Mouse (Mus musculus): Measurements from ENCODE around the gene Cct5. TPM values are rescaled to one million over a fixed set of nuclear protein-coding genes. Genes with fewer than 3 reads are reported as not detected.

Cct5 gene
- polyA plus RNA-seq (2014; fragmentation: Nextera tagmentation; extraction: Ambion mirVana): 717 and 722 TPM in 2 replicates

GRCm38 (mm10) chr15:31601646-31602374 is at the start of gene Cct5, which contains the start of gene Fam173b:
Gene Cct5, minus strand, starts transcription at chr15:31601804.
Gene Fam173b, plus strand, starts transcription at chr15:31601852.
- no peaks in the 10 kb centered on the region for H3K27me3 ChIP-seq (ENCODE audit: control insufficient read depth, insufficient read depth, low read length)
- peak within 1 kb of the TSS; percentile 86 for H3K27ac ChIP-seq (ENCODE audit: low read depth, low read length)
- peak within 1 kb of the TSS; percentile 91 for H3K9ac ChIP-seq (ENCODE audit: low read length)
- ATAC-seq (ENCODE audit: insufficient read depth, low FRiP score, low TSS enrichment): peak; percentile 92
- peak within 1 kb of the TSS; percentile 83 for H3K4me3 ChIP-seq (ENCODE audit: low read depth, low read length)
- peak; percentile 99 for DNase-seq (ENCODE audit: low spot score)
- H3K36me3 ChIP-seq (ENCODE audit: control insufficient read depth, insufficient read depth, low read length): no peaks in the 10 kb centered on the region
- H3K9me3 ChIP-seq (ENCODE audit: control insufficient read depth, low read length): no peaks in the 10 kb centered on the region
- peaks cover 5% of the 10 kb centered on the region for H3K4me1 ChIP-seq (ENCODE audit: control insufficient read depth, insufficient read depth, low read length)
- under 1% methylated on average over 63 of the region's 63 CpGs for whole genome bisulfite sequencing
- H3K4me2 ChIP-seq (ENCODE audit: low read depth): peak within 1 kb of the TSS; percentile 93

GRCm38 (mm10) chr15:31650821-31651220 is 49.2 kb upstream of the Cct5 start:
- Histone ChIP-seq H3K4me1 (ENCODE audit: control insufficient read depth, insufficient read depth, low read length) (no peaks in the 10 kb centered on the region), H3K27ac (ENCODE audit: low read depth, low read length) (no peak overlapping the region), H3K9ac (ENCODE audit: low read length) (no peak overlapping the region), H3K4me3 (ENCODE audit: low read depth, low read length) (no peak overlapping the region), H3K36me3 (ENCODE audit: control insufficient read depth, insufficient read depth, low read length) (no peaks in the 10 kb centered on the region), H3K9me3 (ENCODE audit: control insufficient read depth, low read length) (no peaks in the 10 kb centered on the region), H3K4me2 (ENCODE audit: low read depth) (no peak overlapping the region), H3K27me3 (ENCODE audit: control insufficient read depth, insufficient read depth, low read length) (no peaks in the 10 kb centered on the region)
- no peak for ATAC-seq (ENCODE audit: insufficient read depth, low FRiP score, low TSS enrichment)
- 93% methylated on average over 7 of the region's 7 CpGs for WGBS
- no peak for DNase-seq (ENCODE audit: low spot score)

- no peak overlapping the region for H3K9ac ChIP-seq (ENCODE audit: low read length)
- no peak overlapping the region for H3K4me2 ChIP-seq (ENCODE audit: low read depth)
- no peaks in the 10 kb centered on the region for H3K9me3 ChIP-seq (ENCODE audit: control insufficient read depth, low read length)
- H3K36me3 ChIP-seq (ENCODE audit: control insufficient read depth, insufficient read depth, low read length): no peaks in the 10 kb centered on the region
- no peaks in the 10 kb centered on the region for H3K27me3 ChIP-seq (ENCODE audit: control insufficient read depth, insufficient read depth, low read length)
- no peak overlapping the region for H3K27ac ChIP-seq (ENCODE audit: low read depth, low read length)
- no peaks in the 10 kb centered on the region for H3K4me1 ChIP-seq (ENCODE audit: control insufficient read depth, insufficient read depth, low read length)
- no peak overlapping the region for H3K4me3 ChIP-seq (ENCODE audit: low read depth, low read length)
- WGBS: 94% methylated on average over 12 of the region's 12 CpGs
- ATAC-seq (ENCODE audit: insufficient read depth, low FRiP score, low TSS enrichment): no peak
- DNase-seq (ENCODE audit: low spot score): no peak
Measured at GRCm38 (mm10) chr15:31649691-31650090, 48.1 kb upstream of the Cct5 start.

- Histone ChIP-seq H3K4me3 (ENCODE audit: low read depth, low read length) (no peak overlapping the region), H3K36me3 (ENCODE audit: control insufficient read depth, insufficient read depth, low read length) (no peaks in the 10 kb centered on the region), H3K4me2 (ENCODE audit: low read depth) (no peak overlapping the region), H3K9me3 (ENCODE audit: control insufficient read depth, low read length) (no peaks in the 10 kb centered on the region), H3K27ac (ENCODE audit: low read depth, low read length) (no peak overlapping the region), H3K9ac (ENCODE audit: low read length) (no peak overlapping the region), H3K27me3 (ENCODE audit: control insufficient read depth, insufficient read depth, low read length) (no peaks in the 10 kb centered on the region), H3K4me1 (ENCODE audit: control insufficient read depth, insufficient read depth, low read length) (no peaks in the 10 kb centered on the region)
- no peak for DNase-seq (ENCODE audit: low spot score)
- ATAC-seq (ENCODE audit: insufficient read depth, low FRiP score, low TSS enrichment): no peak
- 86% methylated on average over 8 of the region's 8 CpGs for WGBS
Measured at GRCm38 (mm10) chr15:31647851-31648569, 46.4 kb upstream of the Cct5 start.

GRCm38 (mm10) chr15:31647225-31647624 is 45.6 kb upstream of the Cct5 start:
- no peak overlapping the region for H3K9ac ChIP-seq (ENCODE audit: low read length)
- no peaks in the 10 kb centered on the region for H3K27me3 ChIP-seq (ENCODE audit: control insufficient read depth, insufficient read depth, low read length)
- no peak overlapping the region for H3K4me2 ChIP-seq (ENCODE audit: low read depth)
- H3K27ac ChIP-seq (ENCODE audit: low read depth, low read length): no peak overlapping the region
- no peak overlapping the region for H3K4me3 ChIP-seq (ENCODE audit: low read depth, low read length)
- DNase-seq (ENCODE audit: low spot score) (no peak), ATAC-seq (ENCODE audit: insufficient read depth, low FRiP score, low TSS enrichment) (no peak)
- H3K4me1 ChIP-seq (ENCODE audit: control insufficient read depth, insufficient read depth, low read length): no peaks in the 10 kb centered on the region
- no peaks in the 10 kb centered on the region for H3K9me3 ChIP-seq (ENCODE audit: control insufficient read depth, low read length)
- WGBS: 90% methylated on average over 6 of the region's 6 CpGs
- H3K36me3 ChIP-seq (ENCODE audit: control insufficient read depth, insufficient read depth, low read length): no peaks in the 10 kb centered on the region

- Histone ChIP-seq H3K27ac (ENCODE audit: low read depth, low read length) (no peak overlapping the region), H3K4me1 (ENCODE audit: control insufficient read depth, insufficient read depth, low read length) (no peaks in the 10 kb centered on the region), H3K27me3 (ENCODE audit: control insufficient read depth, insufficient read depth, low read length) (no peaks in the 10 kb centered on the region), H3K9me3 (ENCODE audit: control insufficient read depth, low read length) (no peaks in the 10 kb centered on the region), H3K36me3 (ENCODE audit: control insufficient read depth, insufficient read depth, low read length) (no peaks in the 10 kb centered on the region), H3K4me2 (ENCODE audit: low read depth) (no peak overlapping the region), H3K4me3 (ENCODE audit: low read depth, low read length) (no peak overlapping the region), H3K9ac (ENCODE audit: low read length) (no peak overlapping the region)
- ATAC-seq (ENCODE audit: insufficient read depth, low FRiP score, low TSS enrichment): no peak
- DNase-seq (ENCODE audit: low spot score): no peak
- 90% methylated on average over 9 of the region's 9 CpGs for WGBS
Measured at GRCm38 (mm10) chr15:31636091-31636595, 34.5 kb upstream of the Cct5 start.

- Histone ChIP-seq H3K4me2 (ENCODE audit: low read depth) (no peak overlapping the region), H3K27ac (ENCODE audit: low read depth, low read length) (no peak overlapping the region), H3K4me3 (ENCODE audit: low read depth, low read length) (no peak overlapping the region), H3K9ac (ENCODE audit: low read length) (no peak overlapping the region), H3K27me3 (ENCODE audit: control insufficient read depth, insufficient read depth, low read length) (no peaks in the 10 kb centered on the region), H3K36me3 (ENCODE audit: control insufficient read depth, insufficient read depth, low read length) (no peaks in the 10 kb centered on the region), H3K4me1 (ENCODE audit: control insufficient read depth, insufficient read depth, low read length) (no peaks in the 10 kb centered on the region), H3K9me3 (ENCODE audit: control insufficient read depth, low read length) (no peaks in the 10 kb centered on the region)
- ATAC-seq (ENCODE audit: insufficient read depth, low FRiP score, low TSS enrichment) (no peak), DNase-seq (ENCODE audit: low spot score) (no peak)
- 90% methylated on average over 6 of the region's 6 CpGs for WGBS
Measured at GRCm38 (mm10) chr15:31634582-31634981, 33.0 kb upstream of the Cct5 start.

- Histone ChIP-seq H3K27ac (ENCODE audit: low read depth, low read length) (no peak overlapping the region), H3K9ac (ENCODE audit: low read length) (no peak overlapping the region), H3K4me3 (ENCODE audit: low read depth, low read length) (no peak overlapping the region), H3K9me3 (ENCODE audit: control insufficient read depth, low read length) (no peaks in the 10 kb centered on the region), H3K4me2 (ENCODE audit: low read depth) (no peak overlapping the region), H3K36me3 (ENCODE audit: control insufficient read depth, insufficient read depth, low read length) (no peaks in the 10 kb centered on the region), H3K4me1 (ENCODE audit: control insufficient read depth, insufficient read depth, low read length) (no peaks in the 10 kb centered on the region), H3K27me3 (ENCODE audit: control insufficient read depth, insufficient read depth, low read length) (no peaks in the 10 kb centered on the region)
- DNase-seq (ENCODE audit: low spot score) (no peak), ATAC-seq (ENCODE audit: insufficient read depth, low FRiP score, low TSS enrichment) (no peak)
- WGBS: 91% methylated on average over 4 of the region's 4 CpGs
Measured at GRCm38 (mm10) chr15:31632478-31632877, 30.9 kb upstream of the Cct5 start.
